Mouse (Mus musculus): ENCODE results near the gene Noct.

DNA sequence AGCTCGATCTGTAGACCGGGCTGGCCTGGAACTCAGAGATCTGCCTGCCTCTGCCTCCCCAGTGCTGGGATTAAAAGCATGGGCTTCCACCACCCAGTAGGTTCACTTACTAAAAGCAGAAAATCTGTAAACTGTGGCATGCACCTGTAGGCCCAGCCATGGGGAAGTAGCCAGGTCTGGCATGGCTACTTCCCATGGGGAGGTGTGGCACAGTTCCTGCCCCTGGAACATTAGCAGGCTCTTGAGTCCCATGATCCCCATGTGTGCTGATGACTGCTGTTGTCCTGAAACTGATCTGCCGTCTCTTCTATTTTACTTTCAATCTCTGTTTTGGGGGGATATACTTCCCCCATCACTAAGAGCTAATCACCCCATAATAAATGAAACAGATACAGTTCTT lies 11.1 kb upstream of the Noct start:
- TF ChIP-seq CTCF (IDR thresholded peaks at IDR 0.05; ENCODE audit: insufficient read depth, low read depth, low read length) (no peak), POLR2A (IDR thresholded peaks at IDR 0.05; ENCODE audit: insufficient read depth, low read depth, low read length) (no peak)
